Mouse (Mus musculus) megakaryocyte-erythroid progenitor cell, adult 5 weeks (primary cell): ENCODE measurements around the gene Olfr645. TPM values are rescaled to one million over a fixed set of nuclear protein-coding genes. Genes with fewer than 3 reads are reported as not detected.

Experiments
- polyA plus RNA-seq: library from polyadenylated mRNA; stranded (reverse); fragments of >175 nt; gene quantifications from 2 replicates; pipeline ENCODE4 v1.2.3, GENCODE M21; 2012

The Olfr645 gene
- not detected in 2 replicates for polyA plus RNA-seq

DNA sequence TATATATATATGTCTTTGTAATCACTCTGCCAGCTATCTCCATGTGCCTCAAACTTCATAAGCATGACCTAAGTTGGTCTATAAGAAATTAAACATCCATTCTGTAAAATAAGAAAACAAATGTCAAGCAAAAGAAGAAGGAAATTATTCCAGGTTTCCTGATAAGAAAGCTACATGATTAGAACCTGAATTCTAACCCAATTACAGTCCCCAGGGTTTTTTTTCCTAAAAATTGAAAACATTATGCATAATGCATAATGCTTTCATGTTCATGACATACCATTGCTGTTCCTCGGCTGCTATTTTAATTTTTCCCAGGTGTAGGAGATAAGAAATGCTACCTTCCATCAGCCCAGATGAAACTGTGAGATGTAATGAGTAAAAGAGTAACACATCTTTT lies at the start of gene Olfr645:
TSS of gene Olfr645 (minus strand) at position 101 of the 400 bp plus-strand sequence.

DNA sequence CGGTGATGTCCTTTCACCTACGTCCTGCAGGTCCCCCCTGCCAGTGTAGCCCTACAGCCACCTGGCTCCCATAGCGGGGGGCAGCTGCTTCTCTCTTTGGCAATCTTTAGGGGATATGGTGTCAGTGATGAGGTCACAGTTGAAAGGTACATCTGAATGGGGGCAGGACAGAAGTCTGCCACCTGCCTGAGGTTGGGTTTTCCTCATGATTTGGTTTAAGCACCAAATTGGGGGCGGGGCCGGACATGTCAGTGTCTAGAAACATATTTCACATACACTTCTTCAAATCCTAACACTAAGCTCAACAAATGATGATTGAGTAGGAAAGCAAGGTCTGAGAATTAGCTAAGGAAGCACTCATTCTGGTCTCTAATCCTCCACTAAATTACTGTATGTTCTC lies 44.5 kb upstream of the Olfr645 start, which contains the start of gene Ubqln5:
TSS of gene Ubqln5 (minus strand) at position 101 of the 400 bp plus-strand sequence.

DNA sequence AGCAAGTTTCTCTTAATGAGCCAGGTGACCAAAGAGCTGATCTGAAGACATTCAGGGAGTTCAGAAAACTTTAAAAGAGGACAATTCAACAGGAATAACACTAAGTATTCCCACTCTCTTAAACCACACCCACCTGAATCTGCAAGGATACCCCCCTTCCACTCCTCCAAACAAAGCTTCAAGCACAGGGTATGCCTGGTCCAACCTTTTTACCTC lies 19.4 kb upstream of the Olfr645 start, which contains the start of gene Olfr646:
TSS of gene Olfr646 (plus strand) at position 117 of the 216 bp plus-strand sequence.

DNA sequence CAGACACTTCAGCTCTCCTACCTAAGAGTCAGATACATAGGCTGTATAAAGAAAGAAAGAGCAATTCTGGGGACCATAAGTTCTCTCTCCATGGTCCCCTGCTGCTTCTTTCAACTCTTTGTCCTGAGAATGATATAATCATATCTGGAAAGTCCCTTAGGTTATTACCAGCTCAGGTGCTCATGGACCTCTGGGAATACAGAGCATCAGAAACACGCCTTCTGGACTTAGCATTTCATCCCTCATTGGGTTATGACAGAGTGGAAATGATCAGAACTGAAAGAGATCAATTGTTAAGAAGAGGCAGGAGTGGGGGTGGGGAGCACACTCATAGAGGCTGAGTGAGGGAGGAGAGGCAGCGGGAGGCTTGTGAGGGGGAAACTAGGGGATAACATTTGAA lies 13.5 kb downstream of the Olfr645 start, which contains the start of gene Olfr644:
TSS of gene Olfr644 (minus strand) at position 101 of the 400 bp plus-strand sequence.

DNA sequence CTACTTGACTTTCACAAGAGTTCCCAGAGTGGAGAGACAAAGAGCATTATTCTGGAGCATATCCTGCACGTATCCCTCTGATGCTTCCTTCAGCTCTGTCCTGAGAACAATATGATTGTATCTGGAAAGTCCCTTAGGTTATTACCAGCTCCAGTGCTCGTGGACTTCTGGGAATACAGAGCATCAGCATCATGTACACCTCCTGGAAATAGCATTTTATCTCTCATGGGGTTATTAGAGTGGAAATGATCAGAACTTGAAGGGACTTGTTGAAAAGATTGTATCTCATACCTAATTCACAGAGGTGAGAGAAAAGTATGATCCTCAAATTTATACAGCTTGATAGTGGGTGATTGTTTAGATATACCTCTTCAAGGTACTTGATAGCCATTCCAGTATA lies 23.9 kb downstream of the Olfr645 start, which contains the start of gene 4930516K23Rik:
TSS of gene 4930516K23Rik (minus strand) at position 101 of the 400 bp plus-strand sequence.

DNA sequence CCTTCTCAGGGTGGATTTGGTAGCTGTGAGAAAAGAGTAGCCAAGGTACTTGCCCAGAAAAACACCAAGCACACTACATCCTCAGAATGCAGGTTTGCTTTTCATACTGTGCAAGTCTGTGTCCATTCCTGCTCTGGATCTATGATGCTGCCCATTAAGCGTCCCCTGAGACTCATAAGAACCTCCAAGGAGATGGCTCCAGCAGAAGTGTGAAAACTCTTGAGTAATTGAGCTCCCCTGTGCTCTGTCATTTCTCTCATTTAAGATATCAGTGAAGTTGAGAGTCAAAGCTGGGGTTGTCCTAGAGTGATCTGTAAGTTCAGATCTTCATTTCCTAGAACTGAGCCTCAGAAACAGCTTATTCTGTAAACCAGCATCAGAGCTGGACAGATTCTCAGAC lies 32.7 kb downstream of the Olfr645 start, which contains the start of gene Olfr642:
TSS of gene Olfr642 (minus strand) at position 101 of the 400 bp plus-strand sequence.

DNA sequence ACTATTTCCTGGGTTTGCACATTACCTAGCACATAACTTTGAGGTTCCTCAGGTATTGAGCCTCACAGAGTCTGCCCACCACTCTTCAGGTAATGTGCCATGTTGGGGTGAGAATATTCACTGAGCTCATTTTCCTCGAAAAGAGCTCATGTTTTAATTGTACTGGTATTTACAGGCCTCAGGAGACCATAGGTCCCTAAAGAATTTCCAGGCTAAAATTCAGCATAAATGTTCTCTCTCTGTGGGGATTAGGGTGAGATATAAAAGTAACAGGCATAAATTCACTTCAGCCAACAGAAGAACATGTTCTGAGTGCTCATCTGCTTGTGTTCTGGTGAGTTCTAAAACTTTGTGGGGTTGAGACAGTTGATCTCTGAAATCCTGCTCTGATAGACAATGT lies 50.1 kb downstream of the Olfr645 start, which contains the start of gene Olfr641:
TSS of gene Olfr641 (plus strand) at position 301 of the 400 bp plus-strand sequence.

Other genes starting within 250 kb of the Olfr645 start
- not detected in 2 replicates for gene Hbb-bh2, start 244.9 kb downstream of the Olfr645 start, polyA plus RNA-seq
- gene Hbb-bh1, start 242.3 kb downstream of the Olfr645 start, polyA plus RNA-seq = not detected in 2 replicates
- not detected in 2 replicates for gene Hbb-y, start 232.2 kb downstream of the Olfr645 start, polyA plus RNA-seq
- gene Olfr66, start 199.2 kb downstream of the Olfr645 start, polyA plus RNA-seq = not detected in 2 replicates
- gene Olfr64, start 191.0 kb downstream of the Olfr645 start, polyA plus RNA-seq = 0.02 TPM in 1 of 2 replicates, not detected in the other
- not detected in 2 replicates for gene Olfr65, start 182.0 kb downstream of the Olfr645 start, polyA plus RNA-seq
- gene Olfr631, start 156.6 kb downstream of the Olfr645 start, polyA plus RNA-seq = not detected in 2 replicates
- gene Olfr632, start 151.1 kb downstream of the Olfr645 start, polyA plus RNA-seq = not detected in 2 replicates
- not detected in 2 replicates for gene Olfr633, start 141.0 kb downstream of the Olfr645 start, polyA plus RNA-seq
- gene Olfr635, start 114.3 kb downstream of the Olfr645 start, polyA plus RNA-seq = 0.01 TPM in 1 of 2 replicates, not detected in the other
- not detected in 2 replicates for gene Olfr638, start 86.7 kb downstream of the Olfr645 start, polyA plus RNA-seq
- 0.01 TPM in 1 of 2 replicates, not detected in the other for gene Olfr639, start 68.2 kb downstream of the Olfr645 start, polyA plus RNA-seq
- gene Olfr640, start 59.9 kb downstream of the Olfr645 start, polyA plus RNA-seq = not detected in 2 replicates
- gene Olfr641, start 50.0 kb downstream of the Olfr645 start, polyA plus RNA-seq = not detected in 2 replicates
- not detected in 2 replicates for gene Olfr642, start 32.8 kb downstream of the Olfr645 start, polyA plus RNA-seq
- not detected in 2 replicates for gene 4930516K23Rik, start 24.0 kb downstream of the Olfr645 start, polyA plus RNA-seq
- gene Olfr644, start 13.6 kb downstream of the Olfr645 start, polyA plus RNA-seq = not detected in 2 replicates
- 0.02 TPM in 1 of 2 replicates, not detected in the other for gene Olfr646, start 19.4 kb upstream of the Olfr645 start, polyA plus RNA-seq
- gene Ubqln5, start 44.4 kb upstream of the Olfr645 start, polyA plus RNA-seq = 0.03 TPM in 1 of 2 replicates, not detected in the other
- gene Olfr643, start 51.9 kb upstream of the Olfr645 start, polyA plus RNA-seq = not detected in 2 replicates
- gene Ubqln3, start 57.8 kb upstream of the Olfr645 start, polyA plus RNA-seq = not detected in 2 replicates
- gene Ubqlnl, start 65.1 kb upstream of the Olfr645 start, polyA plus RNA-seq = not detected in 2 replicates
- not detected in 2 replicates for gene Olfm5, start 79.4 kb upstream of the Olfr645 start, polyA plus RNA-seq
- not detected in 2 replicates for gene Olfr648, start 97.9 kb upstream of the Olfr645 start, polyA plus RNA-seq
- gene Olfr649, start 110.5 kb upstream of the Olfr645 start, polyA plus RNA-seq = not detected in 2 replicates
- 0.40 and 1.2 TPM in 2 replicates for gene Trim6, start 133.3 kb upstream of the Olfr645 start, polyA plus RNA-seq
- gene Trim34a, start 159.0 kb upstream of the Olfr645 start, polyA plus RNA-seq = 0.38 and 0.74 TPM in 2 replicates
- 0.14 and 0.16 TPM in 2 replicates for gene Trim5, start 202.6 kb upstream of the Olfr645 start, polyA plus RNA-seq
- 2.4 and 3.0 TPM in 2 replicates for gene Trim12a, start 230.0 kb upstream of the Olfr645 start, polyA plus RNA-seq
- not detected in 2 replicates for gene Trim34b, start 244.0 kb upstream of the Olfr645 start, polyA plus RNA-seq